Mouse (Mus musculus): ENCODE data around the gene Mecp2.
"Not testable (repeated sequence)": the region's sequence is repeated elsewhere in the genome, so short reads cannot be mapped to it uniquely, and the experiment has no call there.

Mecp2 gene

GRCm38 (mm10) chrX:74135263-74135662 lies at the start of gene Mecp2:
Gene Mecp2, minus strand, starts transcription at chrX:74135363.
- not testable (repeated sequence) for DNase-seq

GRCm38 (mm10) chrX:74176959-74177358 lies 41.8 kb upstream of the Mecp2 start, which contains the start of gene Tktl1:
Gene Tktl1, plus strand, starts transcription at chrX:74177259.
- DNase-seq: no peak

GRCm38 (mm10) chrX:74167738-74168137 lies 32.6 kb upstream of the Mecp2 start, which contains the start of gene Tex28:
Gene Tex28, minus strand, starts transcription at chrX:74167838.
- no peak for DNase-seq

- DNase-seq: no peak
Measured at GRCm38 (mm10) chrX:74127164-74127563, 8.0 kb downstream of the Mecp2 start, which contains the start of gene Opn1mw. Gene Opn1mw, plus strand, starts transcription at chrX:74127464.

- peak; percentile 18 for DNase-seq
Measured at GRCm38 (mm10) chrX:74124975-74125374, 10.2 kb downstream of the Mecp2 start.

- peak; percentile 75 for DNase-seq
Measured at GRCm38 (mm10) chrX:74115511-74115910, 19.7 kb downstream of the Mecp2 start.

GRCm38 (mm10) chrX:74114036-74114435 lies 21.1 kb downstream of the Mecp2 start:
- no peak for DNase-seq

GRCm38 (mm10) chrX:74108747-74109146 lies 26.4 kb downstream of the Mecp2 start:
- no peak for DNase-seq

GRCm38 (mm10) chrX:74105916-74106315 lies 29.2 kb downstream of the Mecp2 start:
- no peak for DNase-seq

- DNase-seq: peak; percentile 1
Measured at GRCm38 (mm10) chrX:74103457-74104188, 31.5 kb downstream of the Mecp2 start.

- no peak for DNase-seq
Measured at GRCm38 (mm10) chrX:74095130-74095529, 40.0 kb downstream of the Mecp2 start.

- peak; percentile 96 for DNase-seq
Measured at GRCm38 (mm10) chrX:74085601-74086038, 49.5 kb downstream of the Mecp2 start.

GRCm38 (mm10) chrX:74084946-74085498 lies 50.1 kb downstream of the Mecp2 start:
- DNase-seq: peak; percentile 76

GRCm38 (mm10) chrX:74084276-74084837 lies 50.8 kb downstream of the Mecp2 start:
- DNase-seq: peak; percentile 0

GRCm38 (mm10) chrX:74070794-74071193 lies 64.4 kb downstream of the Mecp2 start:
- DNase-seq: no peak

GRCm38 (mm10) chrX:74067891-74068290 lies 67.3 kb downstream of the Mecp2 start:
- DNase-seq: peak; percentile 7

- DNase-seq: no peak
Measured at GRCm38 (mm10) chrX:74045107-74045506, 90.1 kb downstream of the Mecp2 start.

- DNase-seq: no peak
Measured at GRCm38 (mm10) chrX:74037702-74038375, 97.3 kb downstream of the Mecp2 start.

GRCm38 (mm10) chrX:74030000-74030399 lies 105.2 kb downstream of the Mecp2 start:
- DNase-seq: no peak

GRCm38 (mm10) chrX:74023188-74024049 lies 111.7 kb downstream of the Mecp2 start, which contains the start of gene Irak1:
Gene Irak1, minus strand, starts transcription at chrX:74023918.
- DNase-seq: peak; percentile 84

GRCm38 (mm10) chrX:74022795-74023187 lies 112.4 kb downstream of the Mecp2 start:
- no peak for DNase-seq

- no peak for DNase-seq
Measured at GRCm38 (mm10) chrX:74014597-74014996, 120.6 kb downstream of the Mecp2 start.

All from lung, postnatal 14 days (tissue).